Mouse (Mus musculus) urinary bladder, postnatal 36 days (tissue): Measurements from ENCODE around the gene Atg13.
"Not testable (repeated sequence)": the region's sequence is repeated elsewhere in the genome, so short reads cannot be mapped to it uniquely, and the experiment has no call there.

Experiments used
- DNase-seq, 2 experiments: peaks; one replicate each; pipeline ENCODE4 v3.0.0; 2022; ENCODE audit warnings: low spot score in 2 of 2, mixed read lengths in 1 of 2

The Atg13 gene

DNA sequence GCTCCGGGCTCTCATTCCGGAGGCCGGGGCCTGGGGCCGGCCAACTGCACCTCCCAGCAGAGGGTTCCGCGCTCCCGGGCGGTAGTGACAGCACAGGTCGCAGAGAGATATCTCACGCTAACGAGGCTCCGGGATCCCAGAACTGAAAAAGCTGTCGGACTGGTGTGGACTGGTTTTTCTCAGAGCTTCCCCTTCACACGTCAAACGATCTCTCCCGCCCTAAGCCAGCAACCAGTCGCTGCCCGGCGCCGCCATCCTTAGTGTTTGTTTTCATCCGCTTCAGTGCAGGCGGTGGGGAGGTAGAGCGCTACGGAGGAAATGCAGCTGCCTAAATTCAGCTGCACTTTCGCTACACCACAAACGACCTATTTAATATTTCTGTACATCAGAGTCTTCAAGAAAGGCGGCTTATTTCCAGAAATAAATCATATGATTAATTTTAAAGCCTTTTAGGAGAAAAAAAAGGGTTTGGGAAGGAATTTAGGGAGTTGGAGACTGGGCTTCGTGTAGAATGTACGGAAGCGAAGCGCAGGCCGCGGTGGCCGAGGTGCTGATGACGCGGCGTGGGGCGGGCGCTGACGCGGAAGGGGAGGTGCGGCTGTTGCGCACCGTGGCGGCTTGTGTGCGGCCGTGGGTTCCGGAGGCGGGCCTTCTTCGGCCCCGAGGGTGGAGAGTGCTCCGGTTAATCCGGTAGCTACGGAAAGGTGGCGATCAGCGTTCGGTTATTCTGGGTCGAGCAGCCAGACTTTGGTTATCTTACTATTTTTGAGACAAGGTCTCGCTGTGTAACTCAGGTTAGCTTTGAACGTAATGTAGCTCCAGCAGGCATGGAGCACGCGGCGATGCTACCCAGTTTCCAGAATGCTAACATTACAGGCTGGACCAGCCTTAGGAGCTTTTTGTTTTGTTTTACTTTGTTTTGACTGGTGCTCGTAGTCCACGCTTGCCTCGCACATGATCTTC is at the start of gene Atg13, which contains the start of gene Harbi1:
Gene Atg13 (minus strand): TSS at position 305 of the 963 bp plus-strand sequence.
Gene Harbi1 (plus strand): TSS at position 581 of the 963 bp plus-strand sequence.
- peak; percentile 90 to 94 for DNase-seq

DNA sequence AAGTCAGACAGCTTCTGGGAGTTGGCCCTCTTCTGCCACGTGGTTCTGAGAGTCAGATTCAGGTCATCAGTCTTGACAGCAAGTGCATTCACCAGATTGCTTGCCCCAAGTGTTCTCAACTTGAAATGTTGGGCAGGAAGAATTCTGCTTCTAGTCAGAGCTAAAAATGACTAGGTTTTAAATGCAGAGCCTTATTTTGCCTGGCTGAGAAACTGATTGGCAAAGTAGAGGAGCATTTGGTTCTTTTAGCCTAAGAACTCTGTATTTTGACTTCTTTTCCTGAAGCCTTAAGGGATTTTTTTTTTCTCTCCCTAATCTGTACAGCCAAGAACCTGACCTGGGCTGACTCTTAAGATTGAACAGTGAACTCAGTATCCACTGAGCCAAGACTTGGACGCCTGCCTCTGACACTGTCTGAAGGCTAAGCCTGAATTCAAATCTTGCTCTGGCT is 39.5 kb upstream of the Atg13 start:
- DNase-seq = peak in 1 of 2 experiments; percentile 59

DNA sequence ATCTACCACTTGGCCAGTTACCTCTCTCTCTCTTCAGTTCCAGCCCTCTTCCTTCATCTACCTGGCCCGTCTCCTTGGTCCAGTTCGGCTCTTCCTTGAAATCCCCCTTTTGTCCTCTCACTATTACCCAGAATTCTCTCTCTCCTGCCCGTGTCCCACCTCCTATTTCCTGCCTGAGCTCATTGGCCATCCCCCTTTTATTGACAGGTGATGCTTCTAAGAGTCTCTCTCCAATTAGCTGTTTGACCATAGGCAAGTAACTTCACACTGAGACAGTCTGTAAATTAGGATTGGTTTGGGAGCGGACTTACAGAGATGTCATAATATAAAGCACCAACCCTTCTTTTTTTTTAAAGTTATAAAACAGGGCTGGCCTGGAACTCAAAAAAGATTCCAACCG is 34.3 kb upstream of the Atg13 start:
- no peak for DNase-seq

DNA sequence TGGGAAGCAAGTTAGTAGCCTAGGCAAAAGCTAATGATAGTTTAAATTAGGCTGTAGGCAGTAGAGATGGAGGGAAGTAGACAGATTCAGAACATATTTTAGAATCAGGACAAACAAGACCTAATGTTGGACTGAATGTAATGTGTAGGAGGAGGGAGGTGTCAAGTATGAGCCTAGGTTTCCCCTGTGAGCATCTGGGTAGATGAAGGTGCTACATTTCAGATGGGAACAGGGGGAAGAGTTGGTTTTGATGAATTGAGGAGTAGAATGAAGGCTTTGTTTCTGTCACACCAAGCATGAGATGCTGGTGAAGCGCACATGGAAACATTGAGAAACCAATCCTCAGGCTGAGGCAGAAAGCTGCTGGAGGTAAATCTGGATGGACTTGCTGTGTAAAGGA is 29.2 kb upstream of the Atg13 start:
- DNase-seq = no peak

DNA sequence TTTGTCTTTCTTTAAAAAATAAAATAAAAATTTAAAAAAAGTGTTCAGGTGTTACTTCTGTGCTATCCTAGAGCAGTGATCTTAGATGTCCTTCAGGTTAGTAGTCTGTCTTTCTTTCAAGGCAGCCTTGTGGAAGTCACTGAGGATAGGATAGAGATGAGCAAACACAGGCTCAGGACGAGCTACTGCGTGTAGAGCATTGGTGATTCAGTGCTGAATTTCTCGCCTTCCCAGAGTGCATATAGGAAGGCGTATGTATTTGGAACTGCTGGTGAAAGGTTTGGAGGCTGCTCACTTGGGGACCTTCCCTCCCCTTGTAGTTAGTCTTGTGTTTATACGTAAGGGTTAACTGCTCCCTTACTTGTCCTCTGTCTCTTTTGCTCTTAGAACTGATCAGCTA is 24.8 kb upstream of the Atg13 start:
- no peak for DNase-seq

DNA sequence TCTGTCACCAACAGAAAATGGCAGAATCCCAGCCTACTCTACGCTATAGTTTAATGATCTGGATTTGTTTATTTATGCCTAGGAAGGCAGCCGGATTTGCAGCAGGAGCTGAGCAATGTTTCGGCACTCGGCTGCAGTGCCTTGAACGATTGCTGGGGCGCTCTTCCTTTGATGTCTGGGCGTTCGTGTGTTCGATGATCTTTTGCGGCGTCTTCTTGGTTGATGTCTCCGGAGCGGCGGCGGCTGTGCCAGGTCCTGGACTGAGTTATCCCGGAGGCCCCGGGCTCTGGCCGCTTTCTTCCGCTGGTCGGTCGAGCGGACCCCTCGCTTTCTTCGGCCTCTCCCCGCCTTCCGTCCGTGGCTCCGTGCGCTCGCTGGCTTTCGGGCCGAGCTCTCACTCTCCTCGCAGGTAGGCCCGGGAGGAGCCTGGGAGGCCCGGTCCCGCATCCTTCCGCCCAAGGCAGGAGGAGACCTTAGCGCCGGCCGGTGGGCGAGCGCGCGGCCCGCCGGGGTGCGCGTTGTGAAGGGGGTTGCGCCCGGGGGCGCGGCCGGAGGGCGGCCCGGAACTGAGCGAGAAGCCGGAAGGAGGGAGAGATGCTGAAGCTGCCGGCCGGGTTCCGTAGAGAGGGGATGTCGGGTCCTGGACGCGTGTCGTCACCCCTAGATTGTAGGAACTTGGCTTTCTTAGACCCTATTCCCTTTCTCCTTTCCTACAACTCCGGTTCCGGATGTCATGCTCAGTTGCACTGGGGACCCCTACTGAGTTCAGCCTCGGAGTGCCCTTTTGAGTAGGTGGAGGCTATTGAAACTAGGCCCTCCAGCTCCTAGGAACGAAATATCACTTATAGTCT is 19.8 kb upstream of the Atg13 start, which contains the start of gene Ambra1:
Gene Ambra1 (plus strand): TSS at position 164 of the 851 bp plus-strand sequence.
- peak; percentile 75 to 84 for DNase-seq

DNA sequence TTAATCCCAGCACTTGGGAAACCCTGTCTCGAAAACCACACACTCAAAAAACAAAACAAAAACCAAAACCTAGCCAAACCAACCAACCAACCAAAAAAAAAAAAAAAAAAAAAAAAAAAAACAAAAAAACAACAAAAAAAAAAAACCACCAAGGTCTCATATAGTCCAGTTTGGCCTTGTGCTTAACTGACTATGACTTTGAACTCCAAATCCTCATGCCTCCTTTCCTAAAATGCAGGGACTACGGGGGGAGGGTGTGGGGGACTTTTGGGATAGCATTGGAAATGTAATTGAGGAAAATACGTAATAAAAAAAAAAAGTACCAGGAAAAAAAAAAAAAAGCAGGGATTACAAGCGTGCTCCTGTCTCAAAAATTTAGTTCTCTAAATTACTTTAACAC is 19.2 kb upstream of the Atg13 start:
- no peak for DNase-seq

DNA sequence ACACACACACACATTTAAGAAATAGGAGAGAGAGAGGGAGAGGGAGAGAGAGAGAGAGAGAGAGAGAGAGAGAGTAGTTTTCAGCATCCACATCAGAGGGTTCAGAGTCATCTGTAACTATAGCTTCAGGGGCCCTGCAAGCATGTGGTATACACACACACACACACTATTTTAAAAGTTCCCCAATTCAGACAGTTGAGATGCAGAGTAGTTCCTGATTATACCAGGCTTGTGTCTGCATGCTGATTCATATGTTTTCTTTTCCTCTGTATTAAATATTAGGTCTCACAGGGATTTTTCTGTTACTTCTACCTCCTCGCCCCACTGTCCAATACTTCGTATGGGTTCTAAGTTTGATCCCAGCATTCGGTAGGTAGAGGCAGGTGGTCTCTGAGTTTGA is 16.6 kb upstream of the Atg13 start:
- no peak for DNase-seq

DNA sequence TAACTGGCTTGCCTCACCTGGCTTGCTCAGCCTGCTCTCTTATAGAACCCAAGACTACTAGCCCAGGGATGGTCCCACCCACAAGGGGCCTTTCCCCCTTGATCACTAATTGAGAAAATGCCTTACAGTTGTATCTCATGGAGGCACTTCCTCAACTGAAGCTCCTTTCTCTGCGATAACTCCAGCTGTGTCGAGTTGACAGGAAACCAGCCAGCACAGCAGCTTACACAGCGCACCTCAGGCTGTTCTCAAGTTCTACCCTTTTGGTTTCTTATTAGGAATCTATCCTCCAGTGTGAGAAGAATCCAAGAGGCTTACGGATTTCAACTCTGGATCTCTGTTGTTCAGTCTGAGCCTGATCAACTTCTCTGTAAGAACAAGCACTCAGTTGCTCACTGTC is 15.1 kb upstream of the Atg13 start:
- DNase-seq = not testable (repeated sequence)

DNA sequence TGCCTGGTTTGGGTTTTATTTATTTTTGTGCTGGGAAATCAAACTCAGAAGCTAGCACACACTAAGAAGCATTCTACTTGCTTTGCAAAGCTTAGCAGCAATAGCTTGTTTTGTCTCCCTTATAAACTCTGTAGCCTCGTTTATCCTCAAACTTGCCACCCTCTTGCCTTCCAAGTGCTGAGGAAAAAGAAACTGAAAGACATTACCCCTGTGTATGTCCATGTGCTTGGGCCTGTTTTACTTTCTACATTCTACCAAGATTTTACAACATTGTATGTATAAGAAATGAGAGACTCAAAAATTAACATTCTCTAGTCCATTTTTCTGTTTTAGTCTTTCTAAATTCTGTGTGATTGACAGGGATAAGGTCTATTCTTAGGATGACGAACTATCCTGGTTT is 14.3 kb upstream of the Atg13 start:
- no peak for DNase-seq

DNA sequence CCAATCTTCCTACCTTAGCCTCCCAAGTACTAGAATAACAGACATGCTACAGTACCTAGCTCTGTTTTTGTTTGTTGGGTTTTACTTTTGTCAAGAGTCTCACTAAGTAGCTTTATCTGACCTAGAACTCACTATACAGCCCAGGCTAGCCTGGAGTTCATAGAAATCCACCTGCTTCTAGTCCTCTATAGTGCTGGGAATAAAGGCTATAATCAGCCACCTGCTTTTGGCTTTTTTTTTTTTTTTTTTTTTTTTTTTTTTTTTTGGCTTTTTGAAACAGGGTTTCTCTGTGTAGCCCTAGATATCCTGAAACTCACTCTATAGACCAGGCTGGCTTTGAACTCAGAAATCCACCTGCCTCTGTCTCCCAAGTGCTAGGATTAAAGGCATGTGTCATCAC is 13.6 kb upstream of the Atg13 start:
- DNase-seq = no peak

DNA sequence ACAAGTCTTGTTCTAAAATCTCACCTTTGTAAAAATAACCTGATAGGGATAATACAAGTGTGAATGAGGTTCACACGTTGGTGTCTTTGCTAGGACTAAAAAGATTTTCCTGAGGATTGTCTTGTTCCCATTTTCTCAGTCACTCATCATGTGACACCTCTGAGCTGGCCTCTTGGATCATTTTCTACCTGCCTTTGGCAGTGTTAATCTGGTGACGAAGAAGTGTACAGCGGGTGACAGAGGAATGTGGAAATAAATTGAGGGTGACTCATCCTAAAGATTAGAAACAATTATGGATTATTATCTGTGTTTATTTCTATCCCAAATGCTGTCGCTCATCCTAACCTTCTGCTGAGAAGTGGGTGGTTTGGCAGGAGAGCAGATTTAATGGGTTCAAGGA is 13.0 kb upstream of the Atg13 start:
- no peak for DNase-seq

DNA sequence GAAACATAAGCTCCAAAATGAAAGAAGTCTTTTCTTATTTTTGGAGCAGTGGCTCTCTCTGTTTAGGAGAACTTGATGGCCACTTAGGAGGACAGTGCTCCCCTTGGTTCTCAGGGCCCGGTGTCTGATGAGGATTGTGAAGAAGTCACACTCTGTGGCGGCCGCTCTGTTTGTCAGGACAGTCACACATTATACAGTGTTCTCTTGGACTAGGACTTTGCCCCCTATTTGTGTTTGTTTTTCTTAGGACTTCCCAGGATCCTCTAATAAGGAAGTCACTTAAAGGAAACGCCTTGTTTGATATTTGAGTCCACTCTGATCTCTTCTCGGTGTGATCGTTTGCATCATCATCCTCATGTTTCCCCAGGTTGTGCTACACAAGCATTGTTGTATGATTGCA is 7.9 kb upstream of the Atg13 start:
- no peak for DNase-seq

DNA sequence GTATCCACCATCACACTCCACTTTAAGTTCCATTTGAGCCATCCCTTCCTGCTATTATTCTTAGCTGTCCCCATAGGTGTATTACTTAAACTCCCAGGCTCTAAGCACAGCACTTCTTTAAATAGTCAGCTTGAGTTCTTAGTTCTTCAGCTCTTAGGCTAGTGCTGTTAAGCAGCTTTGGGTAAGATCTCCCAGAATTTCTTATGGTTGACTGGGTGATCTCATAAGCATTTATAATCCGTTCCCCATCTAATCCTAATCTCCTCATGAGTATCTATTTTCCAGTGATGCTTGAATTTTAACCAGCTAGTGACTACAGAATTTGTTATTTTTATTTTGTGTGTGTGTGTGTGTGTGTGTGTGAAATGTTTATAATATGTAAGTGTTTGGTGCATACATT is 4.5 kb upstream of the Atg13 start:
- no peak for DNase-seq

DNA sequence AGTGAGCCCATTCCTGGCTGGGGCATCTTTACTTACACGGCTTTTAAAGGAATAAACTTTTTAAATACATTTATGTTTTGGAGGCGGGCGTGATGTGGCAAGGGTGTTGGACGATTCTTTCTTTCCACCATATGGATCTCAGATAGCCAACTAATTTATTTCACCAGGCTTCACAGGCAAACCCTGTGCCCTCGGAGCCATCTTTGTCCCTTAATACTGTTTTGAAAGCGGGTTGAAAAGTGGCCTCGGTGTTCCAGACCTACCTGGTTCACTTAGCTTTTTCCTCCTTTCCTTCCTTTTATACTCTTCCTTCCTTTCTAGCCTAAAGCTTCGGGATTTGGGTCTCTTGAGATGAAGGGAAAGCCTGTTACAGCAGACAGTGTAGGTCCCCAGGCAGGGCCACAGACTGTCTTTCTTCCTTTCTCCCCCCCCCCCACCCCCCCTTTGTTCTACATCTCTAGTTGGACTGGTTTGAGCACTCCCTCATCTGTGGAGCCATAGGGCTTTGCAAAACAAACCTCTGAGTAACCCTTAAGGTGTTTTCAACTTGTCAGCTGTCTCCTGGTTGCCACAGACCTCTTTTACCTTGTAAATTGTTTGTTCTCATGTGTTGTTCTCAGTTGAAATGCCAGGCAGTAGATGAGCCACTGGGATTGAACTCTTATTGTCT is 1.0 kb upstream of the Atg13 start:
- DNase-seq = peak; percentile 8 to 10

DNA sequence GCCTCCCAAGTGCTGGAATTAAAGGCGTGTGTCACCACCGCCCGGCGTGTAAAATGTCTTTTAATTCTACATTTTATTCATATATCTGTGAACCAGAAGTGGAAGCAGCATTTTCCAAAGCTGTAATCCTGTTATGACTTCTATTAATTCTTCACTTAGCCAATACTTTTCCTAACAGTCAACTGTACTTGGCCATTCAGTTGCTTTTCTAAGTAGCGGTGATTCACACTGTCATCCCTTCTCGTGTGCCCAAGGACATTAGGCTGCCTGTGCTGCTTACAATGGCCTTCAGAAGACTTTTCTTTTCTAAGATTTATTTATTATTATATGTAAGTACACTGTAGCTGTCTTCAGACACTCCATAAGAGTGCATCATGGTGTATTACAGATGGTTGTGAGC is 2.0 kb downstream of the Atg13 start:
- DNase-seq = no peak

DNA sequence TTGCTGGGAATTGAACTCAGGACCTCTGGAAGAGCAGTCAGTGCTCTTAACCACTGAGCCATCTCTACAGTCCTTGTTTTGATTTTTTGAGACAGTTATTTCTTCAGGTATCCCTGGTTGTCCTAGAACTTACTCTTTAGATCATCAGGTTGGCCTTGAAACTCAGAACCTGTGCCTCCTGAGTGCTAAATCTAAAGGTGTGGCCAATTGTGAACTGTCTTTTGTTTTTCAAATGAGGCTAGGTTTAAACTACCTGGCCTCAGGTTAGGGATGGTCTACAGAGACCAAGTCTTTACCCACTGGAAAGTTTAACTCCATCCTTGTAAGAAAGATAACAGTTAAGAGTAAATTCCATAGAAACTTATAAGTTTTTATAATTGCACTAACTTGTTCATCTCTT is 3.9 kb downstream of the Atg13 start:
- no peak for DNase-seq

DNA sequence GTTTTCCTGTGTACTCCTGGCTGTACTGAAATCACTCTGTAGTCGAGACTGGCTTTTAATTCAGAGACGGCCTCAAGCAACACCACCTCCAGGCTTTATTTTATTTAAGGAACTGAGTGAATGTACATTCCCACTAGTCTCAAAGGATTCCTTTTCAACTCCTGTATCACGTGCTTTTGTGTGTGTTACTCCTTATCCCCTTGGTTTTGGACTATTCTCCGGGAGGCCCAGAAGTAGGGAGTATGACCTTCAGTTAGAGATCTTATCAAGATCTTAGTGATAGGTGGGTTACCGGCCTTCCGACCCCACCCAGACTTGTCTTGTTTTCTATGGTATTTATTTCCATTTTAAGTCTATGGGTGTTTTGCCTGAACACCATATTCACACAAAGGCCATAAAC is 4.6 kb downstream of the Atg13 start:
- DNase-seq = no peak

DNA sequence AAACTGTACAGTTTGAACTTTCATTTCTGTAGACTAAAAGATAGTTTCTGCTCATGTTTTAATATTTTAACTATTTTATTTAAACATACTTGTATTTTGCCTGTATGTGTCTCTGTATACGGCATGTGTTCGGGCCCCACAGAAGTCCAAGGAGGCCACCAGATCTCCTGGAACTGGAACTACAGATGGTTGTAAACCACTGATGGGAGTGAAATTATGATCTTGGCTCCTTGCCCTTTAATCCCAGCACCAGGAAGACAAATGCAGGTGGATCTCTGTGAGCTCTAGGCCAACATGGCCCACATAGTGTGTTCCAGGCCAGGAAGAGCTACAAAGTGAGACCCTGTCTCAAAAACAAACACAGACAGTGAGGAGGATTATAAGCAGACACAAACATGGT is 9.0 kb downstream of the Atg13 start:
- no peak for DNase-seq

DNA sequence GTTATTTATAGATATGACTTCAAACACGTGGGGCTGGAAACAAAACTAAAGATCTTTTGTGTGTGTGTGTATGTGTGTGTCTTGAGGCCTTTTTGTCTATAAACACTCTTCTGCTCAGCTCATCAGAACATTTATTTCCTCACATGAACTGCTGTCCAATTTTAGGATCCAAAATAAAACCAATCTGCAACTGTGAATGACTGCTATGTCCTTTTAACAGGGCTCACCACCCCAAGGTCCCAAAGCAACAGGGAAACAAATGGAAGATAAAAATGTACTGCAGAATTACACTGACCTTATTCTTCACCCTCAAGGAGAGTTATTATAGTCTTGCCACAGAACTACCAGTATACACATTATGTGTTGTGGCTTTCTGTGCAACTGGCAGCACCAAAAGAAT is 11.2 kb downstream of the Atg13 start:
- DNase-seq = no peak

DNA sequence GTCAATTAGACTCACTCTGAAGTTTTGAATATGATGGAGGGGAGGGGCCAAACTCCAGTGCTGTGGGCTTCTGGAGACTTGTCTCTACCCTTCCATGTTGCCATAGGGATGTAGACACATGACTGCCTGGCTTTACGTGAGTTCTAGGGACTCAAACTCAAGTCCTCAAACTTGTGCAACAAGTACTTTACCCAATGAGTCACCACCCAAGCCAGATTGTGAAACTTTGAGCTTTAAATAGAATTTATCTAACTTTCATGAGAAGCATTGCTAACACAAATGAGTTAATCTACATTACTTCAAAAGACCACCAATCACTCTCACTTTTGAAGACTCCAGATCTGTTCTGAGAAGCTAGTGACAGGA is 14.2 kb downstream of the Atg13 start:
- no peak for DNase-seq
